Mouse (Mus musculus): ENCODE measurements around the gene Rasgrf2. TPM values are rescaled to one million over a fixed set of nuclear protein-coding genes. Genes with fewer than 3 reads are reported as not detected.

The Rasgrf2 gene
- polyA plus RNA-seq, 1 experiment: 0.04 TPM

DNA sequence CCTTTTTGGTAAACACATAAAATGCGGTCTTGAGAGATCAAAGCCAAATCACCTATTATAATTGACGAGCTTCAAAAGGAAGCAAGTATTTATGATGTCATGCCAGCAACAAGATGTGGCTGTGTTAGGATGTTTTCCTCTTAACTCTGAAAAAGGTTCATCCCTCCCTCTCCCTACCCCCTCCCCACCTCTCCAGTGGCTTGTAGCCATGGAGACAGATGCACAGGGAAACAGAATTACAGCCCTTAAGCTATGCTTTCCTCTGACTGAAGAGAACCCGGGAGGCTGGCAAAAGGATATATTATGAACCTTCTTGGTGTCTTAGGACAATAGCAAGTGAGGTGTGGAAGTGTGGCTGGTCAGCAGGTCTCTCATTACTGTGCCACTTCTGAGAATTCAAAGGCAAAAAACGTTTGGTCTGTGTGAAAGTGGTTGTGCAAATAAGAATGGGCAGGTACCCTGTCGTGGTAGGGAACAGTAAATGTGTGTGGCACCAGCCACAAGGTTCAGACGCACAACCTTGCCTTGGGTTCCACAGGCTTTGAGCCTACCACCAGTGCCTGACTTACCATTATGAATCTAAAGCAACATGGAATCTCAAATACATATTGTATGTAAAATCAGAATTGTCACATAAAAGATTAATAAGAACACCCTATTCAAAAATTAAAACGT, 145.4 kb downstream of the Rasgrf2 start:
- H3K4me3 ChIP-seq (ENCODE audit: insufficient read depth, poor library complexity, severe bottlenecking): no peak overlapping the region
- no peak for TF ChIP-seq USF1 (IDR thresholded peaks at IDR 0.05; ENCODE audit: low read depth)
- TF ChIP-seq CEBPB (IDR thresholded peaks at IDR 0.05; ENCODE audit: low read depth): no peak
- TF ChIP-seq MAX (IDR thresholded peaks at IDR 0.05): no peak
- TF ChIP-seq CTCF (IDR thresholded peaks at IDR 0.05; ENCODE audit: control insufficient read depth, insufficient read depth, insufficient read length): no peak
- no peak for TF ChIP-seq MYOD1 (IDR thresholded peaks at IDR 0.05; ENCODE audit: control insufficient read depth, insufficient read length, low read depth)
- TF ChIP-seq MYOG (IDR thresholded peaks at IDR 0.05; ENCODE audit: control insufficient read depth, extremely low read depth, insufficient read length): no peak
- TF ChIP-seq FOSL1 (IDR thresholded peaks at IDR 0.05; ENCODE audit: insufficient read depth, low read length, poor library complexity, severe bottlenecking): no peak
- H3ac ChIP-seq (ENCODE audit: control insufficient read depth, insufficient read length, low read depth): no peak overlapping the region
- no peaks in the 10 kb centered on the region for H3K79me2 ChIP-seq (ENCODE audit: control insufficient read depth, insufficient read depth)
- no peaks in the 10 kb centered on the region for H3K36me3 ChIP-seq (ENCODE audit: control insufficient read depth, insufficient read depth)
- no peaks in the 10 kb centered on the region for H3K79me3 ChIP-seq (ENCODE audit: low read depth)
- H3K27me3 ChIP-seq (ENCODE audit: control insufficient read depth, insufficient read depth, insufficient read length): no peaks in the 10 kb centered on the region

DNA sequence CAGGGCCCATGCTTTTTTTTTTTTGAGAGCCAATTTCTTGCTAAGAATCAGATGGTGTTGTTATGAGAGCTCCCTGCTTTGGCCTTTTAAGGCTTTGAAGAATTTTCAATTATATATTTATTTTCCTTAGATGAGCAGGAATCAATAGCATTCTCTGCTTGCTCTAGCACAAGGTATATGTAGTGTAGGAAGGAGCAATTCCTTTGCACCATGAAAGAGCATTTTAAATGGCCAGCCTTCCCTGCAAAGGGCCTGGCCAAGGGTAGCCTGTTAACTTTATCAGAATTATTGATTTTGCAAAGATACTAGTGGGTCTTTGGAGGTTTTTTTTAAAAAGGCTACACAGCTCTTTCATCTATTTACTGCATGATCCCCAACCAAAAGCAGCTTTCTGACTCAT, 146.4 kb downstream of the Rasgrf2 start:
- H3K79me3 ChIP-seq (ENCODE audit: low read depth): no peaks in the 10 kb centered on the region
- TF ChIP-seq CTCF (IDR thresholded peaks at IDR 0.05; ENCODE audit: control insufficient read depth, insufficient read depth, insufficient read length) (no peak), MYOD1 (IDR thresholded peaks at IDR 0.05; ENCODE audit: control insufficient read depth, insufficient read length, low read depth) (no peak), CEBPB (IDR thresholded peaks at IDR 0.05; ENCODE audit: low read depth) (no peak), MYOG (IDR thresholded peaks at IDR 0.05; ENCODE audit: control insufficient read depth, extremely low read depth, insufficient read length) (no peak), FOSL1 (IDR thresholded peaks at IDR 0.05; ENCODE audit: insufficient read depth, low read length, poor library complexity, severe bottlenecking) (no peak), MAX (IDR thresholded peaks at IDR 0.05) (no peak), USF1 (IDR thresholded peaks at IDR 0.05; ENCODE audit: low read depth) (no peak)
- no peaks in the 10 kb centered on the region for H3K79me2 ChIP-seq (ENCODE audit: control insufficient read depth, insufficient read depth)
- H3K27me3 ChIP-seq (ENCODE audit: control insufficient read depth, insufficient read depth, insufficient read length): no peaks in the 10 kb centered on the region
- no peak overlapping the region for H3ac ChIP-seq (ENCODE audit: control insufficient read depth, insufficient read length, low read depth)
- H3K36me3 ChIP-seq (ENCODE audit: control insufficient read depth, insufficient read depth): no peaks in the 10 kb centered on the region
- H3K4me3 ChIP-seq (ENCODE audit: insufficient read depth, poor library complexity, severe bottlenecking): no peak overlapping the region

DNA sequence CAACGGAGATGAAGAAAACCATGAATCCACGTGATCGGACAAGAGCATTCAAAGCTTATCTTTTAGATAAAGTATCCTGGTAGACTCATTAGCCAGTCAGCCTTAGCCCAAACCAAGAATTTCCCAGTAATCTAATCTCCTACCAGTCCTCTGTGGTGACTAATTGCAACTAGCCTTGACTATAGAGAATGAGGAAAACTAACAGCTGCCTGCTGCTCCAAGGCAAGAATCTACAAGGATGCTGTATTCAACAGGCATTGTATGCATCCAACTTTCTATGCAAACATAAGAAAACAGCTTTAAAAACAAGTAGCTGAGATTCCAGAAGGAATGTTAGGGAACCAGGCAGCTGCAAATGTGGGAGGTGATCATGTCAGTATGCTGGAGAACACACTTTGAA, 149.4 kb downstream of the Rasgrf2 start:
- Histone ChIP-seq H3K79me3 (ENCODE audit: low read depth) (no peaks in the 10 kb centered on the region), H3K79me2 (ENCODE audit: control insufficient read depth, insufficient read depth) (no peaks in the 10 kb centered on the region), H3K4me3 (ENCODE audit: insufficient read depth, poor library complexity, severe bottlenecking) (no peak overlapping the region), H3ac (ENCODE audit: control insufficient read depth, insufficient read length, low read depth) (no peak overlapping the region), H3K27me3 (ENCODE audit: control insufficient read depth, insufficient read depth, insufficient read length) (no peaks in the 10 kb centered on the region), H3K36me3 (ENCODE audit: control insufficient read depth, insufficient read depth) (no peaks in the 10 kb centered on the region)
- TF ChIP-seq MAX (IDR thresholded peaks at IDR 0.05) (no peak), MYOD1 (IDR thresholded peaks at IDR 0.05; ENCODE audit: control insufficient read depth, insufficient read length, low read depth) (peak; percentile 70), FOSL1 (IDR thresholded peaks at IDR 0.05; ENCODE audit: insufficient read depth, low read length, poor library complexity, severe bottlenecking) (no peak), CEBPB (IDR thresholded peaks at IDR 0.05; ENCODE audit: low read depth) (no peak), CTCF (IDR thresholded peaks at IDR 0.05; ENCODE audit: control insufficient read depth, insufficient read depth, insufficient read length) (no peak), USF1 (IDR thresholded peaks at IDR 0.05; ENCODE audit: low read depth) (peak; percentile 52), MYOG (IDR thresholded peaks at IDR 0.05; ENCODE audit: control insufficient read depth, extremely low read depth, insufficient read length) (no peak)

DNA sequence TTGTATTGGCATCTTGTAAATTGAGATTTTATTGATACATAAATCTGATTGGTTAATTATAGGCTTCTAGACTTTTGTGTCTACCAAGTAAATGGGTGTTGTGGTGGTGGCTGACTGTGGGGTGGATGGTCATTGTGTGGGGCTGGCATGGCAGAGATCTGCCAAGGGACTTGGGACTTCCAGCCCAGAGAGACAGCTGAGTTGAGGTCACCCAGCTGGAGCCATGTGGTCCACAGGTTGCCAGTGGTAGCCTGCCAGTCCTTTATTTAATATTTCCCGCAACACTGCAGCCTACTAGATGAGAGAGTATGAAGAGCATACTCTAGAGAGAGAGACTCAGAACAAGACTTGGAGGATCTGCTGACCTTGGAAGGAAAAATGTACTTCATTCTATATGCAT, 150.0 kb downstream of the Rasgrf2 start:
- Histone ChIP-seq H3ac (ENCODE audit: control insufficient read depth, insufficient read length, low read depth) (no peak overlapping the region), H3K4me3 (ENCODE audit: insufficient read depth, poor library complexity, severe bottlenecking) (no peak overlapping the region), H3K79me2 (ENCODE audit: control insufficient read depth, insufficient read depth) (no peaks in the 10 kb centered on the region), H3K27me3 (ENCODE audit: control insufficient read depth, insufficient read depth, insufficient read length) (no peaks in the 10 kb centered on the region), H3K79me3 (ENCODE audit: low read depth) (no peaks in the 10 kb centered on the region), H3K36me3 (ENCODE audit: control insufficient read depth, insufficient read depth) (no peaks in the 10 kb centered on the region)
- TF ChIP-seq MYOD1 (IDR thresholded peaks at IDR 0.05; ENCODE audit: control insufficient read depth, insufficient read length, low read depth) (no peak), MYOG (IDR thresholded peaks at IDR 0.05; ENCODE audit: control insufficient read depth, extremely low read depth, insufficient read length) (no peak), MAX (IDR thresholded peaks at IDR 0.05) (no peak), CTCF (IDR thresholded peaks at IDR 0.05; ENCODE audit: control insufficient read depth, insufficient read depth, insufficient read length) (no peak), CEBPB (IDR thresholded peaks at IDR 0.05; ENCODE audit: low read depth) (no peak), USF1 (IDR thresholded peaks at IDR 0.05; ENCODE audit: low read depth) (no peak), FOSL1 (IDR thresholded peaks at IDR 0.05; ENCODE audit: insufficient read depth, low read length, poor library complexity, severe bottlenecking) (no peak)

DNA sequence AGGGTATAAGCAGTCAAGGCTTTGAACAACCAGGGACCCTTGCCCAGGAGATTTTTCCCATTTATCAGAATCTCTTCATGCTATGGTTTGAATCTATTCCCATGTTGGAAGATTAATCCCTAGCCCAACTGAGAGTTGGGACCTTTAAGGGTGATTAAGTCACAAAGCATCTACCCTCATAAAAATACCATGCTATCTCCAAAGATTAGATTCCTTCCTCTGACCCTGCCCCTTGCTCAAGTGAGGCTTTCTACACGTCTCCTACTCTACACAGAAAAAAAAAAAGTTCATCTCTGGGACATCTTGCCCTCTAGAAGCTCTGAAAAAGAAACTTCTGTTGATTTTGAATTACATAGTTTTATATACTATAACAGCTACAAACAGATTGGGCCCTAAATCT, 154.5 kb downstream of the Rasgrf2 start:
- H3K27me3 ChIP-seq (ENCODE audit: control insufficient read depth, insufficient read depth, insufficient read length): no peaks in the 10 kb centered on the region
- H3K4me3 ChIP-seq (ENCODE audit: insufficient read depth, poor library complexity, severe bottlenecking): no peak overlapping the region

More for the DNA sequence above, 154.5 kb downstream of the Rasgrf2 start:
- TF ChIP-seq CTCF (IDR thresholded peaks at IDR 0.05; ENCODE audit: control insufficient read depth, insufficient read depth, insufficient read length) (no peak), USF1 (IDR thresholded peaks at IDR 0.05; ENCODE audit: low read depth) (no peak), FOSL1 (IDR thresholded peaks at IDR 0.05; ENCODE audit: insufficient read depth, low read length, poor library complexity, severe bottlenecking) (no peak), MYOG (IDR thresholded peaks at IDR 0.05; ENCODE audit: control insufficient read depth, extremely low read depth, insufficient read length) (no peak), CEBPB (IDR thresholded peaks at IDR 0.05; ENCODE audit: low read depth) (no peak), MAX (IDR thresholded peaks at IDR 0.05) (no peak), MYOD1 (IDR thresholded peaks at IDR 0.05; ENCODE audit: control insufficient read depth, insufficient read length, low read depth) (no peak)
- Histone ChIP-seq H3K36me3 (ENCODE audit: control insufficient read depth, insufficient read depth) (no peaks in the 10 kb centered on the region), H3K79me3 (ENCODE audit: low read depth) (no peaks in the 10 kb centered on the region), H3ac (ENCODE audit: control insufficient read depth, insufficient read length, low read depth) (no peak overlapping the region), H3K79me2 (ENCODE audit: control insufficient read depth, insufficient read depth) (no peaks in the 10 kb centered on the region)

Data from C2C12 (cell line).